Mouse (Mus musculus) hematopoietic stem cell, adult 5-6 weeks (primary cell): ENCODE results near the gene Pagr1b. TPM values are rescaled to one million over a fixed set of nuclear protein-coding genes. Genes with fewer than 3 reads are reported as not detected.

ENCODE experiments used
- ATAC-seq, 2 experiments: fragments of 125-278 bp in 1 of 2; replicated peaks in 1 of 2; 2 replicates each; pipeline ENCODE4 v1.8.0; 2016 to 2017; ENCODE audit warnings: inconsistent platforms in 2 of 2, mild to moderate bottlenecking in 2 of 2, moderate number of reproducible peaks in 2 of 2, low read depth in 1 of 2, moderate TSS enrichment in 1 of 2; ENCODE audit not compliant: low FRiP score in 2 of 2, poor library complexity in 2 of 2, severe bottlenecking in 2 of 2, insufficient read depth in 1 of 2, low TSS enrichment in 1 of 2
- total RNA-seq: library from RNA; stranded (forward); fragments of 172-1452, 232-1000 nt; gene quantifications from 2 replicates; pipeline ENCODE4 v1.2.3, GENCODE M21; 2017

Gene Pagr1b
- total RNA-seq, 1 experiment from 2014 or later, result not detected

GRCm38 (mm10) chr7:127011051-127011450 lies 5.2 kb downstream of the Pagr1b start:
- no peak for ATAC-seq

- ATAC-seq, result no peak
These were observed 6.8 kb downstream of the Pagr1b start for GRCm38 (mm10) chr7:127009307-127010085.

GRCm38 (mm10) chr7:127008239-127009019 lies 7.9 kb downstream of the Pagr1b start:
- peak; percentile 92 to 96 for ATAC-seq

- no peak for ATAC-seq
These were observed 8.8 kb downstream of the Pagr1b start for GRCm38 (mm10) chr7:127007313-127008024.

- no peak for ATAC-seq
These were observed 12.0 kb downstream of the Pagr1b start for GRCm38 (mm10) chr7:127004122-127004875.

- no peak for ATAC-seq
These were observed 12.7 kb downstream of the Pagr1b start for GRCm38 (mm10) chr7:127003620-127004019.

- ATAC-seq, result no peak
These were observed 16.7 kb downstream of the Pagr1b start for GRCm38 (mm10) chr7:126999568-126999967.

GRCm38 (mm10) chr7:126996449-126996848 lies 19.8 kb downstream of the Pagr1b start:
- no peak for ATAC-seq

GRCm38 (mm10) chr7:126988816-126989215 lies 27.5 kb downstream of the Pagr1b start:
- ATAC-seq, result no peak

GRCm38 (mm10) chr7:126986319-126986718 lies 30.0 kb downstream of the Pagr1b start:
- peak; percentile 56 to 65; a peak in 3 of 4 replicates for ATAC-seq

GRCm38 (mm10) chr7:126984667-126985444 lies 31.4 kb downstream of the Pagr1b start:
- no peak for ATAC-seq

GRCm38 (mm10) chr7:126983113-126983512 lies 33.2 kb downstream of the Pagr1b start:
- ATAC-seq, result no peak

GRCm38 (mm10) chr7:126982054-126982453 lies 34.2 kb downstream of the Pagr1b start:
- ATAC-seq, result no peak

- ATAC-seq, result no peak
These were observed 34.7 kb downstream of the Pagr1b start for GRCm38 (mm10) chr7:126981601-126982000.

- ATAC-seq, result no peak
These were observed 37.4 kb downstream of the Pagr1b start for GRCm38 (mm10) chr7:126978841-126979240.

GRCm38 (mm10) chr7:126976878-126977459 lies 39.3 kb downstream of the Pagr1b start:
- ATAC-seq, result no peak
